Mouse (Mus musculus): ENCODE data around the gene Ccdc171.

DNA sequence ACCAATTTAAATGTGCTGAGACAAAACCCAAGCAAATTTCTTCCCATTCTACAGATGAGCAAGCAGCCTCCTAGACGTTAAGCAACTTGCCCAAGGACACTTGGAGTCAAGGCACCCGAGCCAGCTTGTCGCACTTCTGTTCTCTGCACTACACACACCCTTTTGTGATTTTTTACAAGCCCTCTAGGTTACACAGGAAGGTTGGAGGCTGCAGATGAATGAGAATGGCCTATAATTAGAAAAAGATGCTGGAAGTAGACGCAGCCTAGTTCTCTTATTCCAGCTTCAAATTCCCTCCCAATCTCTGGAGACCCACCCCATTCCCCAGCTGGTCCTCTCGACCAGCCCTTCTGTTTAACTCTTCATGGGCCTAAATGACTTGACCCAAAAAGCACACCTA, 36.2 kb upstream of the Ccdc171 start:
- no peak for TF ChIP-seq POLR2A (IDR thresholded peaks at IDR 0.05; ENCODE audit: borderline replicate concordance, insufficient read depth, low read length)
- TF ChIP-seq CTCF (IDR thresholded peaks at IDR 0.05; ENCODE audit: borderline replicate concordance, insufficient read depth, low read depth, low read length), result no peak
